Mouse (Mus musculus) CH12.LX (cell line): Measurements from ENCODE around the gene Bcdin3d. TPM values are rescaled to one million over a fixed set of nuclear protein-coding genes. Genes with fewer than 3 reads are reported as not detected.

ENCODE experiments used
- DNase-seq: peaks from one replicate; pipeline ENCODE4 v3.0.0-alpha.2; 2013; ENCODE audit errors: extremely low read depth
- H3K27ac ChIP-seq: 2 replicates; pipeline ENCODE4 v1.5.1; 2012; ENCODE audit warnings: low read depth, mild to moderate bottlenecking, control low read depth, moderate library complexity; ENCODE audit not compliant: insufficient read depth
- H3K27me3 ChIP-seq: replicated peaks from 2 replicates; pipeline ENCODE3; 2012; ENCODE audit warnings: inconsistent platforms
- H3K36me3 ChIP-seq, 2 experiments: replicated peaks in 1 of 2; 2 replicates each; pipeline versions ENCODE3 to v1.6.1; 2012; ENCODE audit warnings: inconsistent platforms in 1 of 2, low read length in 1 of 2, mild to moderate bottlenecking in 1 of 2, mixed read lengths in 1 of 2, moderate library complexity in 1 of 2; ENCODE audit not compliant: control insufficient read depth in 1 of 2, insufficient read depth in 1 of 2
- H3K4me1 ChIP-seq, 2 experiments: 2 replicates each; pipeline ENCODE4 v1.6.1; 2012; ENCODE audit warnings: inconsistent platforms in 1 of 2, moderate library complexity in 1 of 2; ENCODE audit not compliant: insufficient read depth in 2 of 2, control insufficient read depth in 1 of 2
- H3K4me2 ChIP-seq: 2 replicates; pipeline ENCODE4 v1.6.1; 2012; ENCODE audit warnings: low read depth, mild to moderate bottlenecking, control low read depth; ENCODE audit not compliant: poor library complexity, insufficient read depth, severe bottlenecking
- H3K4me3 ChIP-seq, 3 experiments: fragments of 150-350 bp in 1 of 3; sonication (generic) in 1 of 3; replicated peaks in 1 of 3; 2 replicates each; pipeline versions ENCODE3 to v1.5.1; 2011 to 2012; ENCODE audit warnings: low read depth in 2 of 3, low read length in 2 of 3, mild to moderate bottlenecking in 2 of 3, moderate library complexity in 2 of 3, control low read depth in 1 of 3, improper control_type of control experiment in 1 of 3, inconsistent platforms in 1 of 3, mixed read lengths in 1 of 3; ENCODE audit not compliant: poor library complexity in 1 of 3
- H3K79me2 ChIP-seq: replicated peaks from 2 replicates; pipeline ENCODE4 v1.6.1; 2012; ENCODE audit warnings: mild to moderate bottlenecking, moderate library complexity; ENCODE audit not compliant: control insufficient read depth, poor library complexity, insufficient read depth, severe bottlenecking; ENCODE audit errors: extremely low read depth
- H3K9ac ChIP-seq: 2 replicates; pipeline ENCODE4 v1.6.1; 2012; ENCODE audit warnings: low read depth, mild to moderate bottlenecking, control low read depth, moderate library complexity; ENCODE audit not compliant: insufficient read depth
- H3K9me3 ChIP-seq: replicated peaks from 2 replicates; pipeline ENCODE3; 2012; ENCODE audit warnings: low read length, inconsistent platforms, mixed read lengths
- CHD1 ChIP-seq: IDR thresholded peaks from 2 replicates; pipeline ENCODE4 v1.6.1; 2012; ENCODE audit warnings: low read depth, low read length, improper control_type of control experiment, inconsistent platforms
- E2F4 ChIP-seq: IDR thresholded peaks from 2 replicates; pipeline ENCODE4 v1.6.1; 2011; ENCODE audit warnings: low read depth, low read length, improper control_type of control experiment; ENCODE audit not compliant: insufficient replicate concordance
- ELF1 ChIP-seq: IDR thresholded peaks from 2 replicates; pipeline ENCODE4 v1.6.1; 2014; ENCODE audit warnings: low read depth, mild to moderate bottlenecking, inconsistent platforms, low read length, improper control_type of control experiment
- HCFC1 ChIP-seq: IDR thresholded peaks from 2 replicates; pipeline ENCODE4 v1.6.1; 2012; ENCODE audit warnings: low read depth, mild to moderate bottlenecking, inconsistent platforms, low read length, improper control_type of control experiment
- IRF4 ChIP-seq: IDR thresholded peaks from 2 replicates; pipeline ENCODE4 v1.6.1; 2014; ENCODE audit warnings: low read depth, mild to moderate bottlenecking, inconsistent platforms, low read length, improper control_type of control experiment
- JUN ChIP-seq: IDR thresholded peaks from 2 replicates; pipeline ENCODE4 v1.6.1; 2011; ENCODE audit warnings: low read depth, mild to moderate bottlenecking, low read length, improper control_type of control experiment, moderate library complexity; ENCODE audit not compliant: insufficient read depth
- JUND ChIP-seq: conservative IDR thresholded peaks from 2 replicates; pipeline ENCODE4 v1.6.1; 2011; ENCODE audit warnings: low read depth, low read length, improper control_type of control experiment
- KAT2A ChIP-seq: IDR thresholded peaks from 2 replicates; pipeline ENCODE4 v1.6.1; 2012; ENCODE audit warnings: low read length, improper control_type of control experiment, inconsistent platforms; ENCODE audit not compliant: insufficient replicate concordance
- MAFK ChIP-seq: IDR thresholded peaks from 2 replicates; pipeline ENCODE4 v1.6.1; 2011; ENCODE audit warnings: low read length, improper control_type of control experiment; ENCODE audit not compliant: insufficient replicate concordance
- MAZ ChIP-seq: IDR thresholded peaks from 2 replicates; pipeline ENCODE4 v1.6.1; 2012; ENCODE audit warnings: low read depth, mild to moderate bottlenecking, inconsistent platforms, low read length, improper control_type of control experiment, moderate library complexity
- MXI1 ChIP-seq: IDR thresholded peaks from 2 replicates; pipeline ENCODE4 v1.6.1; 2011; ENCODE audit warnings: mild to moderate bottlenecking, low read depth, low read length, improper control_type of control experiment
- MYC ChIP-seq: IDR thresholded peaks from 2 replicates; pipeline ENCODE4 v1.6.1; 2011; ENCODE audit warnings: low read depth, mild to moderate bottlenecking, improper control_type of control experiment, low read length
- NELFE ChIP-seq: IDR thresholded peaks from 2 replicates; pipeline ENCODE4 v1.6.1; 2011; ENCODE audit warnings: low read depth, low read length, improper control_type of control experiment
- NRF1 ChIP-seq: IDR thresholded peaks from 2 replicates; pipeline ENCODE4 v1.6.1; 2014; ENCODE audit warnings: low read depth, mild to moderate bottlenecking, inconsistent platforms, low read length, improper control_type of control experiment, moderate library complexity
- PAX5 ChIP-seq: IDR thresholded peaks from 2 replicates; pipeline ENCODE4 v1.6.1; 2012; ENCODE audit warnings: low read length, inconsistent platforms, mixed read lengths
- POLR2A ChIP-seq: IDR thresholded peaks from 2 replicates; pipeline ENCODE4 v1.6.1; 2011; ENCODE audit warnings: low read depth, mild to moderate bottlenecking, improper control_type of control experiment, low read length
- SIN3A ChIP-seq: IDR thresholded peaks from 2 replicates; pipeline ENCODE4 v1.6.1; 2012; ENCODE audit warnings: low read length, improper control_type of control experiment, inconsistent platforms
- SMC3 ChIP-seq: IDR thresholded peaks from 2 replicates; pipeline ENCODE4 v1.6.1; 2011; ENCODE audit warnings: low read depth, low read length, improper control_type of control experiment
- TBP ChIP-seq: conservative IDR thresholded peaks from 2 replicates; pipeline ENCODE4 v1.6.1; 2011; ENCODE audit warnings: low read depth, low read length, improper control_type of control experiment
- USF1 ChIP-seq: IDR thresholded peaks from 2 replicates; pipeline ENCODE4 v1.6.1; 2014; ENCODE audit warnings: low read depth, mild to moderate bottlenecking, inconsistent platforms, low read length, improper control_type of control experiment
- ZC3H11A ChIP-seq: IDR thresholded peaks from 2 replicates; pipeline ENCODE4 v1.6.1; 2012; ENCODE audit warnings: low read depth, mild to moderate bottlenecking, inconsistent platforms, low read length, improper control_type of control experiment
- ZMIZ1 ChIP-seq: IDR thresholded peaks from 2 replicates; pipeline ENCODE4 v1.6.1; 2012; ENCODE audit warnings: low read depth, mild to moderate bottlenecking, inconsistent platforms, low read length, improper control_type of control experiment
- dilution Hi-C: fragments of 300-500 bp; cut with MboI; formaldehyde crosslinking; loops from 2 replicates; pipeline ENCODE4 v1.14.3; 2020; ENCODE audit warnings: low sequenced_read_pairs; ENCODE audit not compliant: extremely low pct_unique_long_range_greater_than_20kb, extremely low pct_ligation_motif_present
- in situ Hi-C: fragments of 300-500 bp; cut with MboI; formaldehyde crosslinking; loops from 3 replicates; pipeline ENCODE4 v1.14.3; 2019; ENCODE audit warnings: low sequenced_read_pairs, low pct_ligation_motif_present, low pct_unique_long_range_greater_than_20kb, mixed read lengths
- polyA plus RNA-seq: library from polyadenylated mRNA; unstranded; fragments of >175 nt; gene quantifications from 2 replicates; pipeline ENCODE4 v1.2.1, GENCODE M21; 2012; ENCODE audit warnings: low read depth; ENCODE audit not compliant: insufficient read length
- total RNA-seq, 2 experiments: library from RNA; depleted of rRNA; stranded (reverse); fragments of 300-350 nt in 1 of 2; fragments of >200 nt in 1 of 2; gene quantifications; 2 replicates each; pipeline ENCODE4 v1.2.3; 2012 to 2014

Bcdin3d gene
- total and polyA plus RNA-seq, 3 experiments: 13.8 to 15.3 (median 14.2) TPM

DNA sequence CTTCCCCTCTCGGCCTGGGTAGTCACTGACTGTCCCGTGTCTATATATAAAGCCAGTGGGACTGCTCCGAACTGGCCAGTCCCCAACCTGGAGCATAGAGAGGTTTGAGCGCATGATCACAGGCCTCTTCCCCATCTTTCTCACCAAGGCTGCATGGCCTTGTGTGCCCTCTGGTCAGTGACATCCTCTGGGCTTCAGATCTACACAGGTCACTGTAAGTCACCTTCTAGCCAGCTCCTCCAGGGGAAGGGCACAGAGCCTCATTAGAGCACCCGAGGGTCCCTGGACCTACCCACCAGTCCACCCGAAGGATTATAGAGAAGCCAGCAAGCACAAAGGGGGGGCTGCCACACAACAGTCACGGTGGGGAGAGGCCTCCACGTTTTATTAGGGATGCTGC, 52.9 kb downstream of the Bcdin3d start:
- Histone ChIP-seq H3K79me2 (no peaks in the 10 kb centered on the region), H3K27me3 (no peaks in the 10 kb centered on the region), H3K9ac (no peak overlapping the region), H3K4me1 (peaks cover 8 to 16% of the 10 kb centered on the region in 2 experiments; a peak in 3 of 4 replicates), H3K4me3 (no peak overlapping the region), H3K36me3 (peaks cover 0 to 45% of the 10 kb centered on the region in 2 experiments), H3K4me2 (no peak overlapping the region), H3K27ac (no peak overlapping the region), H3K9me3 (no peaks in the 10 kb centered on the region)
- dilution Hi-C loops: no loop called here
- no peak for DNase-seq
- in situ Hi-C loops: loop anchor here (5.0 kb wide), 1 partner anchor 46 kb away; no protein-coding TSS in a partner anchor
- TF ChIP-seq ZMIZ1 (no peak), NELFE (no peak), KAT2A (no peak), TBP (no peak), E2F4 (no peak), MAFK (no peak), SIN3A (no peak), MYC (no peak)

DNA sequence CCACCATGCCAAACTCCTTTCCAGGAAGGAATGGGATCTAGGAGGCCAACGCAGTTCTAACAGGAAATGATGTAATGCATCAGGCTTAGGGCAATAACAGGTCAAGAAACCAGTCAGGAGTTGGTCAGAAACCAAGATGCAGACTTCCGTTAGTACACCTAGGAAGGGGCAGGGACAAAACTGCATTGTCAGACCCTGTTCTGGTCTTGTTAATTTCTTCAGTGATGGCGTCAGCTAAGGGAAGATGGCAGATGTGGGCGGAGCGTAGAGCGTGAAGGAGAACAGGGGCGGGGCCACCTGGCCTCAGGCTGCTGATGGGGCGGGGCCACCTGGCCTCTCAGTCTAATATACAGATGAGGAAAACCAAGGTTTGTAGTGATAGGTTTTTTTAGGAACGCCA, 53.4 kb downstream of the Bcdin3d start:
- no peak overlapping the region for H3K9ac ChIP-seq
- peaks cover 0 to 39% of the 10 kb centered on the region in 2 experiments for H3K36me3 ChIP-seq
- no peak overlapping the region for H3K27ac ChIP-seq

More for the DNA sequence above, 53.4 kb downstream of the Bcdin3d start:
- Histone ChIP-seq H3K79me2 (no peaks in the 10 kb centered on the region), H3K4me1 (peaks cover 8 to 19% of the 10 kb centered on the region in 2 experiments), H3K27me3 (no peaks in the 10 kb centered on the region), H3K4me3 (no peak overlapping the region), H3K9me3 (no peaks in the 10 kb centered on the region), H3K4me2 (no peak overlapping the region)
- in situ Hi-C loops (loop anchor here (5.0 kb wide), 1 partner anchor 46 kb away; no protein-coding TSS in a partner anchor), dilution Hi-C loops (no loop called here)
- DNase-seq: peak; percentile 34
- no peak for TF ChIP-seq CHD1
- no peak for TF ChIP-seq MAZ
- TF ChIP-seq JUND: no peak
- no peak for TF ChIP-seq POLR2A
- TF ChIP-seq IRF4: no peak
- no peak for TF ChIP-seq NRF1
- no peak for TF ChIP-seq HCFC1
- TF ChIP-seq PAX5: no peak
- TF ChIP-seq ZC3H11A: no peak
- no peak for TF ChIP-seq MXI1
- no peak for TF ChIP-seq KAT2A
- TF ChIP-seq JUN: no peak
- TF ChIP-seq SMC3: no peak
- TF ChIP-seq ELF1: no peak
- no peak for TF ChIP-seq E2F4
- TF ChIP-seq USF1: no peak
